Mouse (Mus musculus): Measurements from ENCODE around the gene Tifa. TPM values are rescaled to one million over a fixed set of nuclear protein-coding genes. Genes with fewer than 3 reads are reported as not detected.

Tifa gene
- polyA plus RNA-seq, 1 experiment from 2014 or later: 7.7 TPM

DNA sequence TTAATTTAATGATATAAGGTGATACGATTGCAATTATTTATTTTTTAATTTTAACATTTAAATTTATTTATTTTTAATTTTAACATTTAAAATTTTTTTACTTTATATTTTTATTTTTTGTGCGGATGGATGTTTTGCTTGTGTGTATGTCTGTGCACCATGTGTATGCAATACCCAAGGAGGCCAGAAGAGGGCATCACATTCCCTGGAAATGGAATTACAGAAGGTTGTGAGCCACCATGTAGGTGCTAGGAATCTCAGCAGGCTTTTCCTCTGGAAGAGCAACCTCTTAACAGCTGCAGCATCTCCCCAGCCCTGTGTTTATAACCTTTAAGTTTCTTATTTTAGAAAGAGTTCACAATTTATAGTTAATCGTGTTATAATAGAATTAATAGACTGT lies 6.2 kb downstream of the Tifa start:
- Histone ChIP-seq H3K36me3 (ENCODE audit: control insufficient read depth, insufficient read depth, low read length) (no peaks in the 10 kb centered on the region), H3K9me3 (ENCODE audit: control insufficient read depth, low read length) (no peaks in the 10 kb centered on the region), H3K4me2 (replicated peaks; ENCODE audit: low read depth) (no peak overlapping the region), H3K4me1 (replicated peaks; ENCODE audit: control insufficient read depth, insufficient read depth) (no peaks in the 10 kb centered on the region; the same call in 1 of the 2 replicates), H3K27me3 (ENCODE audit: control insufficient read depth, insufficient read depth, low read length) (no peaks in the 10 kb centered on the region), H3K4me3 (ENCODE audit: low read depth, low read length) (no peak overlapping the region), H3K27ac (replicated peaks) (no peak overlapping the region), H3K9ac (ENCODE audit: low read length) (no peak overlapping the region)
- ATAC-seq (ENCODE audit: low FRiP score, low TSS enrichment) (no peak), DNase-seq (ENCODE audit: low spot score) (no peak)
- TF ChIP-seq CTCF (IDR thresholded peaks at IDR 0.05; ENCODE audit: low read depth) (peak; percentile 41), EP300 (optimal IDR thresholded peaks at IDR 0.05) (no peak)
- WGBS: 94% methylated on average over 3 of the region's 3 CpGs

GRCm38 (mm10) chr3:127796271-127796670 lies 6.7 kb downstream of the Tifa start:
- 96% methylated on average over 7 of the region's 7 CpGs for WGBS
- no peak for DNase-seq (ENCODE audit: low spot score)
- ATAC-seq (ENCODE audit: low FRiP score, low TSS enrichment): no peak

GRCm38 (mm10) chr3:127801162-127801561 lies 11.6 kb downstream of the Tifa start:
- ATAC-seq (ENCODE audit: low FRiP score, low TSS enrichment) (no peak), DNase-seq (ENCODE audit: low spot score) (no peak)
- Histone ChIP-seq H3K36me3 (ENCODE audit: control insufficient read depth, insufficient read depth, low read length) (no peaks in the 10 kb centered on the region), H3K4me1 (replicated peaks; ENCODE audit: control insufficient read depth, insufficient read depth) (no peaks in the 10 kb centered on the region), H3K27ac (replicated peaks) (no peak overlapping the region), H3K9ac (ENCODE audit: low read length) (no peak overlapping the region), H3K9me3 (ENCODE audit: control insufficient read depth, low read length) (no peaks in the 10 kb centered on the region), H3K4me2 (replicated peaks; ENCODE audit: low read depth) (no peak overlapping the region), H3K4me3 (ENCODE audit: low read depth, low read length) (no peak overlapping the region), H3K27me3 (ENCODE audit: control insufficient read depth, insufficient read depth, low read length) (no peaks in the 10 kb centered on the region)
- TF ChIP-seq EP300 (optimal IDR thresholded peaks at IDR 0.05) (no peak), CTCF (IDR thresholded peaks at IDR 0.05; ENCODE audit: low read depth) (no peak)
- 88% methylated on average over 8 of the region's 8 CpGs for WGBS

More at GRCm38 (mm10) chr3:127796271-127796670, 6.7 kb downstream of the Tifa start:
- Histone ChIP-seq H3K27me3 (ENCODE audit: control insufficient read depth, insufficient read depth, low read length) (no peaks in the 10 kb centered on the region), H3K36me3 (ENCODE audit: control insufficient read depth, insufficient read depth, low read length) (no peaks in the 10 kb centered on the region), H3K4me2 (replicated peaks; ENCODE audit: low read depth) (no peak overlapping the region), H3K9ac (ENCODE audit: low read length) (no peak overlapping the region), H3K4me3 (ENCODE audit: low read depth, low read length) (no peak overlapping the region), H3K9me3 (ENCODE audit: control insufficient read depth, low read length) (no peaks in the 10 kb centered on the region), H3K27ac (replicated peaks) (no peak overlapping the region), H3K4me1 (replicated peaks; ENCODE audit: control insufficient read depth, insufficient read depth) (no peaks in the 10 kb centered on the region)
- TF ChIP-seq CTCF (IDR thresholded peaks at IDR 0.05; ENCODE audit: low read depth): no peak
- no peak for TF ChIP-seq EP300 (optimal IDR thresholded peaks at IDR 0.05)

- H3K4me2 ChIP-seq (replicated peaks; ENCODE audit: low read depth): no peak overlapping the region
- DNase-seq (ENCODE audit: low spot score): no peak
These were observed 13.2 kb downstream of the Tifa start for GRCm38 (mm10) chr3:127802814-127803213.

GRCm38 (mm10) chr3:127804439-127804838 lies 14.8 kb downstream of the Tifa start:
- H3K9me3 ChIP-seq (ENCODE audit: control insufficient read depth, low read length): no peaks in the 10 kb centered on the region
- no peak overlapping the region for H3K4me2 ChIP-seq (replicated peaks; ENCODE audit: low read depth)
- no peak overlapping the region for H3K9ac ChIP-seq (ENCODE audit: low read length)
- H3K27ac ChIP-seq (replicated peaks): no peak overlapping the region
- H3K36me3 ChIP-seq (ENCODE audit: control insufficient read depth, insufficient read depth, low read length): peaks cover 2% of the 10 kb centered on the region; the same call in 1 of the 2 replicates
- H3K4me1 ChIP-seq (replicated peaks; ENCODE audit: control insufficient read depth, insufficient read depth): no peaks in the 10 kb centered on the region
- no peak for TF ChIP-seq EP300 (optimal IDR thresholded peaks at IDR 0.05)
- no peak for TF ChIP-seq CTCF (IDR thresholded peaks at IDR 0.05; ENCODE audit: low read depth)
- no peak for ATAC-seq (ENCODE audit: low FRiP score, low TSS enrichment)
- no peak overlapping the region for H3K4me3 ChIP-seq (ENCODE audit: low read depth, low read length)
- WGBS: 87% methylated on average over 4 of the region's 4 CpGs
- no peak for DNase-seq (ENCODE audit: low spot score)
- no peaks in the 10 kb centered on the region for H3K27me3 ChIP-seq (ENCODE audit: control insufficient read depth, insufficient read depth, low read length)

More at GRCm38 (mm10) chr3:127802814-127803213, 13.2 kb downstream of the Tifa start:
- Histone ChIP-seq H3K27ac (replicated peaks) (no peak overlapping the region), H3K36me3 (ENCODE audit: control insufficient read depth, insufficient read depth, low read length) (no peaks in the 10 kb centered on the region), H3K4me3 (ENCODE audit: low read depth, low read length) (no peak overlapping the region), H3K9me3 (ENCODE audit: control insufficient read depth, low read length) (no peaks in the 10 kb centered on the region), H3K27me3 (ENCODE audit: control insufficient read depth, insufficient read depth, low read length) (no peaks in the 10 kb centered on the region), H3K9ac (ENCODE audit: low read length) (peak overlapping the region; percentile 31), H3K4me1 (replicated peaks; ENCODE audit: control insufficient read depth, insufficient read depth) (no peaks in the 10 kb centered on the region)
- 26% methylated on average over 8 of the region's 8 CpGs for WGBS
- ATAC-seq (ENCODE audit: low FRiP score, low TSS enrichment): no peak
- TF ChIP-seq CTCF (IDR thresholded peaks at IDR 0.05; ENCODE audit: low read depth) (no peak), EP300 (optimal IDR thresholded peaks at IDR 0.05) (no peak)

DNA sequence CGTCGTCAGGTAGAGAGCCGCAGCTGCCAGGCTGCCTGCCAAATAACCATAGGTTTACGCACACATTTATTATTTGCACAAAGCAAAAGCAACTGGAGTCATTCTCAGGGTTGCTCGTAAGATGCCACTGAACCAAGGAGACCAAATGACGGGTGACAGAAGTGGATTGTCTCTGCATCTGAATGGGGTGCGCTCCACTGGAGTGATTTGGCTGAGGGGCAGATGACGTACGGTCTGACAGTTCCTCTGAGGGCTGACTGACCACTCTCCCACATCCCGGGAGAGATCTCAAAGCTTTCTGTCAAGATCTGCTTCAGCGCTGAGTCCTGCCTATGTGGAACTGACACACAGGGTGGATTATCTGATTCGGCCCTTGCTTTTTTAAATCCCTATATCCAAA lies 15.5 kb downstream of the Tifa start:
- WGBS: 77% methylated on average over 12 of the region's 12 CpGs
- TF ChIP-seq CTCF (IDR thresholded peaks at IDR 0.05; ENCODE audit: low read depth): no peak
- no peak for TF ChIP-seq EP300 (optimal IDR thresholded peaks at IDR 0.05)

More for the DNA sequence above, 15.5 kb downstream of the Tifa start:
- no peaks in the 10 kb centered on the region for H3K4me1 ChIP-seq (replicated peaks; ENCODE audit: control insufficient read depth, insufficient read depth)
- H3K27me3 ChIP-seq (ENCODE audit: control insufficient read depth, insufficient read depth, low read length): no peaks in the 10 kb centered on the region
- 0 out of 2 replicates have a peak, but pooled peaks have one; percentile 32 for ATAC-seq (ENCODE audit: low FRiP score, low TSS enrichment)
- no peak overlapping the region for H3K9ac ChIP-seq (ENCODE audit: low read length)
- H3K27ac ChIP-seq (replicated peaks): no peak overlapping the region
- H3K4me2 ChIP-seq (replicated peaks; ENCODE audit: low read depth): no peak overlapping the region
- no peak for DNase-seq (ENCODE audit: low spot score)
- no peaks in the 10 kb centered on the region for H3K9me3 ChIP-seq (ENCODE audit: control insufficient read depth, low read length)
- peaks cover 2% of the 10 kb centered on the region; the same call in 1 of the 2 replicates for H3K36me3 ChIP-seq (ENCODE audit: control insufficient read depth, insufficient read depth, low read length)
- H3K4me3 ChIP-seq (ENCODE audit: low read depth, low read length): no peak overlapping the region

All from stomach, postnatal 0 days (tissue).